Mouse (Mus musculus): Measurements from ENCODE around the gene Fam166b.

Fam166b gene

GRCm38 (mm10) chr4:43381408-43382154 is 47.4 kb downstream of the Fam166b start, which contains the start of gene Rusc2:
Rusc2 (plus strand) TSS chr4:43381979.
- DNase-seq (ENCODE audit: low spot score) = peak; percentile 91

GRCm38 (mm10) chr4:43380951-43381350 is 48.0 kb downstream of the Fam166b start:
- no peak for DNase-seq (ENCODE audit: low spot score)

GRCm38 (mm10) chr4:43379601-43380000 is 49.3 kb downstream of the Fam166b start:
- no peak for DNase-seq (ENCODE audit: low spot score)
